Mouse (Mus musculus) hindbrain, embryonic 13.5 days (tissue): ENCODE measurements at regions not wholly inside any gene's neighbourhood (a gene's known extent, or its start where the extent isn't known, plus 50 kb on each side); places are given as distances from the start of the nearest gene placed in this dataset.

Source experiments
- ATAC-seq: fragments of 200-750 bp; cut with Nextera tagmentation; 2 replicates; pipeline ENCODE4 v1.8.0; 2017; ENCODE audit warnings: moderate TSS enrichment; ENCODE audit not compliant: low FRiP score
- H3K27ac ChIP-seq: fragments of 300-500 bp; sonication (generic); 2 replicates; pipeline ENCODE4 v1.5.1; 2015; ENCODE audit warnings: inconsistent platforms, mild to moderate bottlenecking, moderate library complexity
- H3K27me3 ChIP-seq: fragments of 300-500 bp; sonication (generic); 2 replicates; pipeline ENCODE4 v1.6.1; 2015; ENCODE audit warnings: mild to moderate bottlenecking, inconsistent platforms
- H3K36me3 ChIP-seq: fragments of 300-500 bp; sonication (generic); 2 replicates; pipeline ENCODE4 v1.6.1; 2015; ENCODE audit warnings: mild to moderate bottlenecking, inconsistent platforms
- H3K4me1 ChIP-seq: fragments of 300-500 bp; sonication (generic); replicated peaks from 2 replicates; pipeline ENCODE4 v1.6.1; 2015; ENCODE audit warnings: inconsistent platforms
- H3K4me2 ChIP-seq: fragments of 300-500 bp; sonication (generic); 2 replicates; pipeline ENCODE4 v1.6.1; 2015; ENCODE audit warnings: inconsistent platforms, mild to moderate bottlenecking, moderate library complexity
- H3K4me3 ChIP-seq: fragments of 300-500 bp; sonication (generic); 2 replicates; pipeline ENCODE4 v1.5.1; 2015; ENCODE audit warnings: mild to moderate bottlenecking, inconsistent platforms
- H3K9ac ChIP-seq: fragments of 300-500 bp; sonication (generic); 2 replicates; pipeline ENCODE4 v1.6.1; 2015; ENCODE audit warnings: mild to moderate bottlenecking, inconsistent platforms
- H3K9me3 ChIP-seq: fragments of 300-500 bp; sonication (generic); 2 replicates; pipeline ENCODE4 v1.6.1; 2016; ENCODE audit warnings: inconsistent platforms
- WGBS: fragments of 180-500 bp; shearing (Covaris S2); methylation state at CpG from one replicate; pipeline ENCODE4 v1.1.7; 2015; 5-methylcytosine and 5-hydroxymethylcytosine counted together

GRCm38 (mm10) chr12:36842957-36843356, 265.4 kb upstream of the Meox2 start:
- no peak overlapping the region for H3K27ac ChIP-seq
- H3K9ac ChIP-seq, result no peak overlapping the region
- H3K4me2 ChIP-seq, result no peak overlapping the region
- H3K4me3 ChIP-seq, result no peak overlapping the region
- H3K4me1 ChIP-seq, result no peaks in the 10 kb centered on the region
- no peak for ATAC-seq
- WGBS, result 94% methylated on average over 1 of the region's 1 CpGs
- no peaks in the 10 kb centered on the region for H3K27me3 ChIP-seq
- no peaks in the 10 kb centered on the region for H3K9me3 ChIP-seq
- no peaks in the 10 kb centered on the region for H3K36me3 ChIP-seq

GRCm38 (mm10) chr12:36845130-36845529, 263.2 kb upstream of the Meox2 start:
- no peak overlapping the region for H3K27ac ChIP-seq
- no peak overlapping the region for H3K9ac ChIP-seq
- ATAC-seq, result no peak
- no peaks in the 10 kb centered on the region for H3K9me3 ChIP-seq
- H3K4me2 ChIP-seq, result no peak overlapping the region
- H3K4me3 ChIP-seq, result no peak overlapping the region
- no peaks in the 10 kb centered on the region for H3K4me1 ChIP-seq
- H3K36me3 ChIP-seq, result no peaks in the 10 kb centered on the region
- H3K27me3 ChIP-seq, result no peaks in the 10 kb centered on the region

- H3K9ac ChIP-seq, result no peak overlapping the region
- no peak overlapping the region for H3K4me2 ChIP-seq
- H3K9me3 ChIP-seq, result no peaks in the 10 kb centered on the region
- H3K27me3 ChIP-seq, result no peaks in the 10 kb centered on the region
- WGBS, result 83% methylated on average over 2 of the region's 2 CpGs
- H3K27ac ChIP-seq, result no peak overlapping the region
- H3K4me3 ChIP-seq, result no peak overlapping the region
- ATAC-seq, result no peak
- no peaks in the 10 kb centered on the region for H3K4me1 ChIP-seq
- H3K36me3 ChIP-seq, result no peaks in the 10 kb centered on the region
Measured at GRCm38 (mm10) chr12:36849086-36849485, 259.3 kb upstream of the Meox2 start.

GRCm38 (mm10) chr12:36863113-36863512, 245.2 kb upstream of the Meox2 start:
- no peak overlapping the region for H3K4me3 ChIP-seq
- no peak overlapping the region for H3K27ac ChIP-seq
- H3K36me3 ChIP-seq, result no peaks in the 10 kb centered on the region
- H3K4me2 ChIP-seq, result no peak overlapping the region
- no peaks in the 10 kb centered on the region for H3K9me3 ChIP-seq
- no peaks in the 10 kb centered on the region for H3K4me1 ChIP-seq
- WGBS, result 90% methylated on average over 7 of the region's 7 CpGs
- no peak overlapping the region for H3K9ac ChIP-seq
- H3K27me3 ChIP-seq, result no peaks in the 10 kb centered on the region
- ATAC-seq, result no peak

GRCm38 (mm10) chr12:36880724-36881123, 227.6 kb upstream of the Meox2 start:
- no peaks in the 10 kb centered on the region for H3K36me3 ChIP-seq
- ATAC-seq, result no peak
- no peaks in the 10 kb centered on the region for H3K27me3 ChIP-seq
- no peak overlapping the region for H3K27ac ChIP-seq
- H3K4me1 ChIP-seq, result no peaks in the 10 kb centered on the region
- WGBS, result 93% methylated on average over 1 of the region's 1 CpGs
- H3K4me3 ChIP-seq, result no peak overlapping the region
- no peaks in the 10 kb centered on the region for H3K9me3 ChIP-seq
- no peak overlapping the region for H3K9ac ChIP-seq
- no peak overlapping the region for H3K4me2 ChIP-seq

- no peak overlapping the region for H3K4me3 ChIP-seq
- peaks cover 6% of the 10 kb centered on the region; the same call in 1 of the 2 replicates for H3K4me1 ChIP-seq
- H3K9ac ChIP-seq, result no peak overlapping the region
- no peak overlapping the region for H3K4me2 ChIP-seq
- no peaks in the 10 kb centered on the region for H3K27me3 ChIP-seq
- ATAC-seq, result no peak
- H3K36me3 ChIP-seq, result no peaks in the 10 kb centered on the region
- H3K9me3 ChIP-seq, result no peaks in the 10 kb centered on the region
- no peak overlapping the region for H3K27ac ChIP-seq
Measured at GRCm38 (mm10) chr12:36913364-36913763, 195.0 kb upstream of the Meox2 start.

- H3K36me3 ChIP-seq, result no peaks in the 10 kb centered on the region
- no peaks in the 10 kb centered on the region for H3K9me3 ChIP-seq
- ATAC-seq, result 0 out of 2 replicates have a peak, but pooled peaks have one; percentile 24
- H3K27me3 ChIP-seq, result no peaks in the 10 kb centered on the region
- no peak overlapping the region for H3K4me3 ChIP-seq
- WGBS, result 33% methylated on average over 1 of the region's 1 CpGs
- H3K27ac ChIP-seq, result no peak overlapping the region
- H3K4me1 ChIP-seq, result peaks cover 8% of the 10 kb centered on the region; the same call in 1 of the 2 replicates
- H3K9ac ChIP-seq, result no peak overlapping the region
- H3K4me2 ChIP-seq, result no peak overlapping the region
Measured at GRCm38 (mm10) chr12:36917576-36918106, 190.7 kb upstream of the Meox2 start.

GRCm38 (mm10) chr12:36918294-36918876, 190.0 kb upstream of the Meox2 start:
- ATAC-seq, result peak; percentile 84
- Histone ChIP-seq H3K27me3 (no peaks in the 10 kb centered on the region), H3K27ac (peak overlapping the region; percentile 66; the same call in 1 of the 2 replicates)

GRCm38 (mm10) chr12:36923558-36923957, 184.8 kb upstream of the Meox2 start:
- Histone ChIP-seq H3K4me2 (no peak overlapping the region), H3K27ac (no peak overlapping the region), H3K9ac (no peak overlapping the region), H3K9me3 (no peaks in the 10 kb centered on the region), H3K36me3 (no peaks in the 10 kb centered on the region), H3K27me3 (no peaks in the 10 kb centered on the region), H3K4me1 (no peaks in the 10 kb centered on the region; the same call in 1 of the 2 replicates), H3K4me3 (no peak overlapping the region)
- no peak for ATAC-seq
- 88% methylated on average over 2 of the region's 2 CpGs for WGBS

More at GRCm38 (mm10) chr12:36918294-36918876, 190.0 kb upstream of the Meox2 start:
- H3K36me3 ChIP-seq, result no peaks in the 10 kb centered on the region
- 27% methylated on average over 5 of the region's 5 CpGs for WGBS
- no peak overlapping the region for H3K4me3 ChIP-seq
- H3K4me1 ChIP-seq, result peaks cover 4% of the 10 kb centered on the region; the same call in 1 of the 2 replicates
- H3K9me3 ChIP-seq, result no peaks in the 10 kb centered on the region
- H3K4me2 ChIP-seq, result no peak overlapping the region
- H3K9ac ChIP-seq, result no peak overlapping the region

GRCm38 (mm10) chr12:36926225-36926624, 182.1 kb upstream of the Meox2 start:
- Histone ChIP-seq H3K9me3 (no peaks in the 10 kb centered on the region), H3K27ac (no peak overlapping the region), H3K4me3 (no peak overlapping the region), H3K9ac (no peak overlapping the region), H3K4me1 (no peaks in the 10 kb centered on the region), H3K4me2 (no peak overlapping the region), H3K36me3 (no peaks in the 10 kb centered on the region), H3K27me3 (no peaks in the 10 kb centered on the region)
- ATAC-seq, result no peak
- 64% methylated on average over 4 of the region's 4 CpGs for WGBS

GRCm38 (mm10) chr12:36933118-36933610, 175.2 kb upstream of the Meox2 start:
- Histone ChIP-seq H3K4me2 (no peak overlapping the region), H3K4me1 (peaks cover 5% of the 10 kb centered on the region), H3K9me3 (no peaks in the 10 kb centered on the region), H3K27me3 (no peaks in the 10 kb centered on the region), H3K9ac (no peak overlapping the region), H3K27ac (no peak overlapping the region), H3K36me3 (no peaks in the 10 kb centered on the region), H3K4me3 (no peak overlapping the region)
- ATAC-seq, result no peak
- 5% methylated on average over 6 of the region's 6 CpGs for WGBS

GRCm38 (mm10) chr12:36943903-36944302, 164.4 kb upstream of the Meox2 start:
- Histone ChIP-seq H3K4me1 (no peaks in the 10 kb centered on the region), H3K9me3 (no peaks in the 10 kb centered on the region), H3K4me2 (no peak overlapping the region), H3K27ac (no peak overlapping the region), H3K27me3 (no peaks in the 10 kb centered on the region), H3K4me3 (no peak overlapping the region), H3K36me3 (no peaks in the 10 kb centered on the region), H3K9ac (no peak overlapping the region)
- no peak for ATAC-seq
- 88% methylated on average over 1 of the region's 1 CpGs for WGBS

- Histone ChIP-seq H3K4me1 (no peaks in the 10 kb centered on the region), H3K4me3 (no peak overlapping the region), H3K36me3 (no peaks in the 10 kb centered on the region), H3K9me3 (no peaks in the 10 kb centered on the region), H3K27ac (no peak overlapping the region), H3K4me2 (no peak overlapping the region), H3K27me3 (no peaks in the 10 kb centered on the region), H3K9ac (no peak overlapping the region)
- WGBS, result 31% methylated on average over 1 of the region's 1 CpGs
- no peak for ATAC-seq
Measured at GRCm38 (mm10) chr12:36945964-36946363, 162.4 kb upstream of the Meox2 start.
